Mouse (Mus musculus) naive thymus-derived CD4-positive, alpha-beta T cell, adult 2 months (primary cell): ENCODE data around the gene Supt20.

Experiments used
- DNase-seq: peaks from one replicate; pipeline ENCODE4 v3.0.0-alpha.2; 2011; ENCODE audit warnings: low read depth

Supt20 gene

DNA sequence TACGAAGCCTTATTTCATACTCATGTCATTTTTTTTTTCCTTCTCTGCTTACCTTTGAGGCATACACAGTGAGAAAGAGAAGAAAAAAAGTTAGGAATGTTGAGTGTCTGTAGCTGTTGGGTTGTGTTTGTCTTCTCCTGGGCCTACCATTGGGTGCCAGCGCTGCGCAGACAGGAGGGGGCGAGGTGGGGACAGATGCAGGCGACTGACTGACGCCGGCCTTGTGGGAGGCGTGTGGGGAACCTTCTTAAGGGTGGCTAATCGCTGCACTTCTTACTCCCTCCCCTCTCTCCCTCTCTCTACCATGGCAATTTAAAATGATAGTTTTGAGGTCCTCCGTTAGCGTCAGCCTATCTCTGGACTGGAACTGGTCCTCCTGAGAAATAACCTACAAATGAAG lies 63.5 kb downstream of the Supt20 start:
- no peak for DNase-seq

DNA sequence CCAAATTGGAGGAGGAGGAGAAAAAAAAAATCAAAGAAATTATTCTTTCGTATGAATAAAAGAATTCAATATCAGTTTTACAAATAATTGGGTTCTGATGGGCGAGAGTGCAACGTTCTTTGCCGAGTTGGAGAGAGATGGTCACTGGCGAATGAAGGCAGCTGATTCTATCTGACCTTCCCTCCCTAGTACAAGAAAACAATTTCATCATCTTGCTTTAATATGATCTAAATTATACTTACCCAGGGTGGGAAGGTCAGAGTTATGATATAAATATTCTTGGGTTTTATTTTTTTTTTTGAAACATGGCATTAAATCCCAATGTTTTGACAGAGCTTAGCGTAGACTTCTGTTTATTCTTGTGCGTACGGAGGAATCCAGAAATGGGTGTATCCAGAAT lies 64.8 kb downstream of the Supt20 start:
- no peak for DNase-seq

DNA sequence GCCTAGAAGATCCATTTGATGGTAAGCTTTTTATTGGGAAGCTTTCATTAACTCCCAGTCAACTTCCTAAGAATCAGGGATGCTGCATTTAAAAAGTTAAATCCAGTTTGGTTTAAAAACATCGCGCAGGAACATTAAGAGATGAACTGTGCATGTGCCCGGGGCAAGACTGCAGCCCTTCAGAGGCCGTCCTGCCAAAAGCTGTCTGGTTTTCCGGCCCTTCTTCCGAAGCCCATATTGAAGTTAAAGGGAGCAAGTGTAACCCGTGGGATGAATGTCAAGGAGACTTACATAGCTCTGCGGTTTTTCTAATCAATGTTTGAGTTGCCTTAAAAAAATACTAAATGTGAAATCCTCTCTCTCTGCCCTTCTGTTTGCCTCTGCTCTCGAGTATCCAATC lies 66.6 kb downstream of the Supt20 start:
- no peak for DNase-seq

DNA sequence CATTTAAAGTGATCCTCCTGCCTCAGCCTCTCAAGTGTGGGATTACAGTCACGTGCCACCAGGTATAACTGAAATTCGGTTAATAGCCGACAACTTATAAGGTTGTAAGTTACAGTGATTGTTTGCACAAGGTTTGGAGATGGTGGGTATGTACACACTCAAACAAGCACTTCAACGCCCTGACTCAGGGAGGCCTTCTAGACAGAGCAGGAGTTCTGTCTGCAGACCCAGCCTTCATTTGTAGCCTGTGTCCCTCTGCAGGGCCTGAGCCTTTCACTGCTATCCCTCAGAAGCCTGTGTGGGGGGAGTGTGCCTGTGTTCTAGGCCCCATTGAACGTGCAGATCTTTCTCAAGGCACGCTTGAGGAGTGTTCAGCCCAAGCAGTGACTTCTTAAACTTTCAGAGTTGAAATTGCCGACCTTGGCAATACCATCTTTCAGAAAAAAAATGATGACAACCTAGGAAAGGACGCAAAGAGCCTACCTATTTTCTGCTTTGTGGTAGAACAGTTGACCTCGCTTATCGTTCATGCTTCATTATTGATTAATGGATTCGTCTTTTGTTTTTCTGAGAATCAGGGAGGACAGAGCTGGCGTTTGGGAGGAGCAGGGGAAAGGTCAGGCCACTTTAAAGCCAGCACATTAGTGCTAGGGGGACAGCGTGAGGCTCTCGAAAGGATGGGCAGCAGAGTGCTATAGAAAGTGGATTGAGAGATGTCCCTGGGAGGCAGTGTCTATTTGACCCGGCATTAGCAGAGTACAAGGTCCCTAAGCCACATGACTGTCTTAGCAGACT lies 67.9 kb downstream of the Supt20 start:
- DNase-seq, result no peak

DNA sequence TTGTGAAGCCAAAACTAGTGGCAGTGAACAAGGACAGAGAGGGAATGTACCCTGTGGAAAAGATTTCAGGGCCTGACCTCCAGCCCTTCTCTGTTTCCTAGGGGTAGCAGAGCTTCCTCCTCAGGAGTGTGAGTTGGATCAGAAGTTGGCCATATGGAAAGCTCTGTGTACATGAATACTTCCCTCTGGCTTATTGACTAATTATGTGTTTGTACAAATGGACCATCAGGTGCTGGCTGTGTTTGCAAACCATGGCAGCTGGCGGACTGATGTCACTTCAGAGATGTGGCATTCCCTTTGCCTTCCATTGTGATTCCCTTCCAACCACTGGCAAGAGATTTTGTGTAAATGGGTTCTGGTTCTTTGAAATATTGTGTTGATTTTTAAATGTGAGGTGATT lies 68.7 kb downstream of the Supt20 start:
- DNase-seq, result no peak

DNA sequence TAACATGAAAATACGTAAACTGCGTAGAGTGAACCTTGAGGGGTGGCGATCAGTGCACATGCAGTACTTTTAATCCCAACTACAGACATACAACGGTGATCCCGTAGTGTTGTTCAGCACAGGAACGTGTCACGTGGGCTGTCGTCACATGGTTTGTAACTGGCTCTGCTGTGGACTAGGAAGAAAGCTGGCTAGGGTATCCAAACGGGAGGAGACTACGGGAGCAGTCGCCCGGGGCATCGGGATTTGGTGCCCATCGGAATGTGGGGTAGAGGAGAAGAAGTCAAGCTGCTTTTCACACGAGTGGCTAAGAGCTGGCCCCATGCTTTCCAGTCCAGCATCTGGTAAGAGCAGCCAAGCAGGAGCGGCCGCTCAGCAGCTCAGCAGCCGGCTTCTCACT lies 71.8 kb downstream of the Supt20 start:
- no peak for DNase-seq

DNA sequence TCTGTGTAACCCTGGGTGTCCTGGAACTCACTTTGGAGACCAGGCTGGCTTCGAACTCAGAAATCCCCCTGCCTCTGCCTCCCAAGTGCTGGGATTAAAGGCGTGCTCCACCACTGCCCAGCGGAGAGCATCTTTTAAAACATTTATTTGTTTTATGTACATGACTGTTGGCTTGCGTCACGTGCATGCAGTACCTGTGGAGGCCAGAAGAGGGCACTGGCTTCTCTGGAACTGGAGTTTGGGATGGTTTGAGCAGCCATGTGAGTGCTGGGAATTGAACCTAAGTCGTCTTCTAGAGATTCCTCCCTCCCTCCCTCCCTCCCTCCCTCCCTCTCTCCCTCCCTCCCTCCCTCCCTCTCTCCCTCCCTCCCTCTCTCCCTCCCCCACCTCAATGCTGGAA lies 72.9 kb downstream of the Supt20 start:
- DNase-seq, result peak; percentile 10

DNA sequence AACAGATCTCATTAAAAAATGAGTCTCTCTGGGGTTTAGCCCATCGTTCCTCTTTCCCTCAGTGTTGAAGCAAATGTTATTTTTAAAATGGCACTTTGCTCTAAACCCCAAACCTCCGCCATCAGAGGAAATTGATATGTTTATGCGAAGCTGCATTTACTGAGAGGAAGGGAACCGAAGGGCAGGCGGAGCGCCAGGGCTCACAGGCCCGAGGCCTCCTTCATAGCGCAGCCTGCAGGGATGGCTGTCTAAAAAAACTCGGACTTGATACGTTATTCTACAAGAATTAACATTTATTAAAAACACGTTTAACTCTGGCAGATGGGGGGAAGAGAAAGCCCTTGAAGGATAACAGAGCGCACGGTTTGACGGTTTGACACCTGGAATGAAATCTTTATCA lies 73.4 kb downstream of the Supt20 start:
- DNase-seq, result no peak

DNA sequence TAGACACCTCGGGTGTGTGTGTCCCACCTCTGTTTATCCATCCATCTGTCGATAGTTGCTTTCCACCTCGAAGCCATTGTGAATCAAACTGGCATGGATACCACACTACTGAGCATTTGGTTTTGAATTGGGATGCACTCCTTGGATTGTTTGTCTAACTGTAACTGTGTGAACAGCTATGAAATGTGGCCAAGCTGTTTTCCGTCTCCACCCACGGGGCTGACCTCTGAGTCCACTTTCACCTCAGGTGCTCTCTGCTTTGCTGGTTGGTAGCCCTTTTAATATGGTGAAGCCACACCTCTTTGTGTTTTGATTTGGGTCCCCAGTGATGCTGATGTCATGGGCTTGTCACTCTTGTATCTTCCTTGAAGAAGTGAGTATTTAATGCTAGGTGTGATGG lies 74.2 kb downstream of the Supt20 start:
- DNase-seq, result no peak

DNA sequence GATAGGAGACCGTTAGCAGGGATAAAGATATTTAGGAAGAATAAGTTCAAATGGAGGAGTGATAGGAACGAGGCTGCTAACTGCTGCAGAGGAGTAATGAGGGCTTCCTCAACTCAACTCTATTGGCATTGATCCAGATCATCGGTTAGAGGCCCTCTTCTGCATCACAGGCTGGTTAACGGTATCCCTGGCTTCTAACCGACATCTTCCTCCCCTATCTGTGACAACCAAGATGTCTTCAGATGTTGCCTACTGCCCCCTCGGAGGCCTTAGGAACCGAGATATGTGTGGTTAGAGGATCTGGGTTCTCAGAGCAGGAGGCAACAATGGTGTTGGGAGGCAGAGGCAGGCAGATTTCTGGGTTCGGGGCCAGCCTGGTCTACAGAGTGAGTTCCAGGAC lies 76.0 kb downstream of the Supt20 start:
- DNase-seq, result no peak

DNA sequence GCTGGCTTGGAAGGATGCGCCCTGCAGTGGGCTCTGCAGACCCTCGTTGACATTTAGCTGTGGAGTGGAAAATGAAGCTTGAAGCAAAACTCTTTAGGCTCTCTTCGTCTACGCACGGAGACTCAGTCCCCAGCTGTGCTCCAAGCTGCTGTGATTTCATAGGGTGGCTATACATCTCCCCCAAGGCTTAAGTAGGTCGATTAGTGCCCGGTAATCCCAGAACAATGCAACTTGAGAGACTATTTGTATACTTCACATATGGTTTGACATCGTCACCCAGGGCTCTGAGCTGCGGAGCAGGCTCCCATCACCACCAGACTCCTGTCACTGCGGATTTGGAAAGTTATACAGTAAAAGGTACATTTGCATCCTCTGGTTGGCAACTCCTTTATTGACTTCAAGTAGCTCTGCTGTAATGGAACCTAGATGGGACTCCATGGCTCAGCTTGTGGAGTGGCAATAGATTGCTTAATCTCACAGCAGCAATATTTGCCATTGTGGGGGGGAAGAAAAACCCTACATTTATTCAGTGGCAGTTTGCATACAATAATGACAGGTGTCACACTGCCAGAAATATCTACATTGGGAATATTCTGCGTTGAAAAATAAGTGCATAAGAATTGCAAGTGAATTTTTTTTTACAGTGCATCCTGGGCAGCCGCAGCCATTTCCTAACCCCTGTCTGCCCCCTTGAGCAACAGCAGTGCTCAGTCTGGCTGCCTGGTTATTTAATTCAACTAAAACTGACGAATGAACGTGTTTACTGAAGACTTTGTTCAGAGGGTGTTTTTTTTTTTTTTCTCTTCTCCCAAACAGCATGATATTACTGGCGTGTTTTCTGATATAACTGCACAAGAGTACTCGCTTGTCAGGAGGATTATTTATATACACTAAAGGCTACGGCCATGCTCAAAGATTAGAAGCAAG lies 77.0 kb downstream of the Supt20 start:
- no peak for DNase-seq

DNA sequence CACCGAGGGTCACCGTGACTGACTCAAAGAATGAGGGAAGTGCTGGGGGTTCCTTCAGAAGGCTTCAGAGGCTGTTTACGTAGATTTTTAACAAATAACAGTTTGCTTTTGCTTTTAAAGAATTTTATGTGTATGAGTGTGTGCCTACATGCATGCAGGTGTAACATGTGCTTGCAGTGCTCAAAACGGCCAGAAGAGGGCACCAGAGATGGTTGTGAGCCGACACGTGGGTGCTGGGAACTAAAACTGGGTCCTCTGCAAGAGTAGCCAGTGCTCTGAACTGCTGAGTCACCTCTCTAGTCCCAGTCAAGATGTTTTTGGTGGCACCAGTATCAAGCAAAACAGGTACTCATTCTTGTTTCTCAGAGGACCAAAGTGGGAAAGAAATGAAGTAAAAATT lies 81.0 kb downstream of the Supt20 start:
- no peak for DNase-seq

DNA sequence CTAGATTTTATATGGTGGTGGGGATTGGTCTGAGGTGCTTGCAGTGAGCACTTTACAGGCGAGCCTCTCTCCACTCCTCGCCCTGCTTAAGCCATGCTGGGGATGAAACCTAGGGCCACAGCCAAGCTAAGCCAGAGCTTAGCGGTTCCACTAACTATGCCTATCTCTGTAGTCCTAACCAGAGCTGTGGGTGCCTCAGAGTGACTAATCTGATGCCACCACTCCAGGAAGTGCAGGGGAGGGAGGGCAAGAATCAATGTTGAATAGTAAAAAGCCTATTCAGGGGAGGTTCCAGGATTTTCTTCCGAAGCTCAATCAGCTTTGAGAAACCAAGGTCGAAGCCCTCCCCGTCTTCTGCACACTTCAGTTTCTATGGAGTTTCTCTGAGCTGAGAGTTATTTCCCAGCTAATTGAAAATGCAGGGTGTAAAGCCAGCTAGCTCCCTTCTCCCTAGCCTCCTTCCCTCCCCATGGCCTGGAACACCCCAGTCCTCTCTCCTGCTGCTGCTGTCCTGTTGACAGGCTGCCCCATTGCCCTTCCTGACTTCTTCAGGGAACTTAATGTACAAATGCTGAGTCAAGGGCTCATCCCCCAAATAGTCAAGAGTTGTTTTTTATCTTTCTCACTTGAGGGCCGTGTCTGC lies 83.5 kb downstream of the Supt20 start:
- DNase-seq, result no peak
